Mouse (Mus musculus): Measurements from ENCODE around the gene Ccdc102a. TPM values are rescaled to one million over a fixed set of nuclear protein-coding genes. Genes with fewer than 3 reads are reported as not detected.

Gene Ccdc102a
- total RNA-seq, 2 experiments from 2014 or later: 1.1 to 2.1 TPM

GRCm38 (mm10) chr8:94919256-94919655 is 1.4 kb upstream of the Ccdc102a start:
- DNase-seq: no peak

- DNase-seq: peak; percentile 71 to 78
Observed at GRCm38 (mm10) chr8:94917352-94917751, 546 bp downstream of the Ccdc102a start.

GRCm38 (mm10) chr8:94916960-94917324 is 956 bp downstream of the Ccdc102a start:
- no peak for DNase-seq

- DNase-seq: no peak
Observed at GRCm38 (mm10) chr8:94916311-94916959, 1.5 kb downstream of the Ccdc102a start.

GRCm38 (mm10) chr8:94914701-94915101 is 3.2 kb downstream of the Ccdc102a start:
- no peak for DNase-seq

GRCm38 (mm10) chr8:94914256-94914655 is 3.6 kb downstream of the Ccdc102a start:
- DNase-seq: no peak

- peak; percentile 40 to 46 for DNase-seq
Observed at GRCm38 (mm10) chr8:94913061-94913660, 4.7 kb downstream of the Ccdc102a start.

- peak; percentile 61 for DNase-seq
Observed at GRCm38 (mm10) chr8:94908847-94909246, 9.1 kb downstream of the Ccdc102a start.

GRCm38 (mm10) chr8:94907591-94908300 is 10.2 kb downstream of the Ccdc102a start:
- DNase-seq: no peak

GRCm38 (mm10) chr8:94904450-94905175 is 13.3 kb downstream of the Ccdc102a start:
- DNase-seq: peak in 1 of 2 experiments; percentile 43

GRCm38 (mm10) chr8:94903709-94904108 is 14.2 kb downstream of the Ccdc102a start:
- no peak for DNase-seq

- DNase-seq: no peak
Observed at GRCm38 (mm10) chr8:94901031-94901430, 16.9 kb downstream of the Ccdc102a start.

GRCm38 (mm10) chr8:94900617-94901016 is 17.3 kb downstream of the Ccdc102a start:
- DNase-seq: no peak

GRCm38 (mm10) chr8:94899262-94899661 is 18.6 kb downstream of the Ccdc102a start:
- no peak for DNase-seq

GRCm38 (mm10) chr8:94892917-94893316 is 25.0 kb downstream of the Ccdc102a start:
- DNase-seq: no peak

- no peak for DNase-seq
Observed at GRCm38 (mm10) chr8:94888383-94889036, 29.4 kb downstream of the Ccdc102a start.

GRCm38 (mm10) chr8:94880742-94881141 is 37.2 kb downstream of the Ccdc102a start:
- no peak for DNase-seq

GRCm38 (mm10) chr8:94876820-94877219 is 41.1 kb downstream of the Ccdc102a start:
- no peak for DNase-seq

GRCm38 (mm10) chr8:94876197-94876730 is 41.6 kb downstream of the Ccdc102a start, which contains the start of gene Dok4:
Gene Dok4, minus strand, starts transcription at chr8:94876330.
- peak; percentile 54 to 66 for DNase-seq

- no peak for DNase-seq
Observed at GRCm38 (mm10) chr8:94875871-94876150, 42.1 kb downstream of the Ccdc102a start.

- no peak for DNase-seq
Observed at GRCm38 (mm10) chr8:94875096-94875870, 42.6 kb downstream of the Ccdc102a start.

Data from layer of hippocampus, postnatal 36 days (tissue).